Mouse (Mus musculus) kidney, adult 11 months (tissue): ENCODE measurements at regions not wholly inside any gene's neighbourhood (a gene's known extent, or its start where the extent isn't known, plus 50 kb on each side); places are given as distances from the start of the nearest gene placed in this dataset.

Experiments
- DNase-seq: peaks from one replicate; pipeline ENCODE4 v3.0.0; 2022

GRCm38 (mm10) chr19:48090393-48090792 is 115.4 kb upstream of the Sorcs3 start:
- no peak for DNase-seq

- DNase-seq, result no peak
Measured at GRCm38 (mm10) chr19:48097363-48097762, 108.5 kb upstream of the Sorcs3 start.

GRCm38 (mm10) chr19:48097942-48098596 is 107.8 kb upstream of the Sorcs3 start:
- DNase-seq, result no peak

- DNase-seq, result no peak
Measured at GRCm38 (mm10) chr19:48100991-48101390, 104.8 kb upstream of the Sorcs3 start.

- no peak for DNase-seq
Measured at GRCm38 (mm10) chr19:48115155-48115554, 90.7 kb upstream of the Sorcs3 start.

GRCm38 (mm10) chr19:48115728-48116127 is 90.1 kb upstream of the Sorcs3 start:
- no peak for DNase-seq

- no peak for DNase-seq
Measured at GRCm38 (mm10) chr19:48116689-48117088, 89.1 kb upstream of the Sorcs3 start.

- DNase-seq, result no peak
Measured at GRCm38 (mm10) chr19:48117646-48118045, 88.2 kb upstream of the Sorcs3 start.

- DNase-seq, result no peak
Measured at GRCm38 (mm10) chr19:48122281-48122680, 83.5 kb upstream of the Sorcs3 start.

- DNase-seq, result no peak
Measured at GRCm38 (mm10) chr19:48123777-48124176, 82.0 kb upstream of the Sorcs3 start.

- DNase-seq, result no peak
Measured at GRCm38 (mm10) chr19:48125731-48126130, 80.1 kb upstream of the Sorcs3 start.

GRCm38 (mm10) chr19:48128089-48128488 is 77.7 kb upstream of the Sorcs3 start:
- no peak for DNase-seq

GRCm38 (mm10) chr19:48136231-48136630 is 69.6 kb upstream of the Sorcs3 start:
- DNase-seq, result no peak

- peak; percentile 41 for DNase-seq
Measured at GRCm38 (mm10) chr19:48144129-48144528, 61.7 kb upstream of the Sorcs3 start.
